Mouse (Mus musculus) naive thymus-derived CD4-positive, alpha-beta T cell, adult 5 months (primary cell): Measurements from ENCODE around the gene Olfr703. TPM values are rescaled to one million over a fixed set of nuclear protein-coding genes. Genes with fewer than 3 reads are reported as not detected.

Experiments
- polyA plus RNA-seq: library from polyadenylated mRNA; unstranded; fragments of 100-300 nt; shearing (Covaris generic); gene quantifications from one replicate; pipeline ENCODE4 v1.2.1, GENCODE M21; 2017

The Olfr703 gene
- not detected for polyA plus RNA-seq

GRCm38 (mm10) chr7:106843060-106843459 lies at the start of gene Olfr703:
Gene Olfr703 (plus strand): TSS chr7:106843360.

GRCm38 (mm10) chr7:106808734-106809133 lies 34.4 kb upstream of the Olfr703 start, which contains the start of gene Olfr700:
Gene Olfr700 (minus strand): TSS chr7:106808834.

GRCm38 (mm10) chr7:106813829-106814228 lies 29.3 kb upstream of the Olfr703 start, which contains the start of gene Olfr701:
Gene Olfr701 (plus strand): TSS chr7:106814129.

GRCm38 (mm10) chr7:106833793-106834192 lies 9.4 kb upstream of the Olfr703 start, which contains the start of gene Olfr702:
Gene Olfr702 (minus strand): TSS chr7:106833893.

GRCm38 (mm10) chr7:106862885-106863284 lies 19.7 kb downstream of the Olfr703 start, which contains the start of gene Olfr704:
Gene Olfr704 (plus strand): TSS chr7:106863185.

GRCm38 (mm10) chr7:106876791-106877190 lies 33.6 kb downstream of the Olfr703 start, which contains the start of gene Olfr705:
Gene Olfr705 (minus strand): TSS chr7:106876891.

GRCm38 (mm10) chr7:106888062-106888461 lies 44.9 kb downstream of the Olfr703 start, which contains the start of gene Olfr706:
Gene Olfr706 (minus strand): TSS chr7:106888162.

Other genes with a start within 250 kb of the Olfr703 start
- not detected for gene Olfr693, start 162.8 kb upstream of the Olfr703 start, polyA plus RNA-seq
- not detected for gene Olfr694, start 151.5 kb upstream of the Olfr703 start, polyA plus RNA-seq
- gene Olfr695, start 127.0 kb upstream of the Olfr703 start, polyA plus RNA-seq: not detected
- gene Olfr697, start 100.9 kb upstream of the Olfr703 start, polyA plus RNA-seq: not detected
- gene Olfr698, start 88.0 kb upstream of the Olfr703 start, polyA plus RNA-seq: not detected
- gene Olfr699, start 50.2 kb upstream of the Olfr703 start, polyA plus RNA-seq: not detected
- not detected for gene Olfr700, start 34.5 kb upstream of the Olfr703 start, polyA plus RNA-seq
- gene Olfr701, start 29.2 kb upstream of the Olfr703 start, polyA plus RNA-seq: not detected
- not detected for gene Olfr702, start 9.5 kb upstream of the Olfr703 start, polyA plus RNA-seq
- gene Olfr704, start 19.8 kb downstream of the Olfr703 start, polyA plus RNA-seq: not detected
- gene Olfr705, start 33.5 kb downstream of the Olfr703 start, polyA plus RNA-seq: not detected
- not detected for gene Olfr706, start 44.8 kb downstream of the Olfr703 start, polyA plus RNA-seq
- gene Olfr707, start 57.9 kb downstream of the Olfr703 start, polyA plus RNA-seq: not detected
- gene Olfr1532-ps1, start 64.6 kb downstream of the Olfr703 start, polyA plus RNA-seq: not detected
- gene Olfr709-ps1, start 88.9 kb downstream of the Olfr703 start, polyA plus RNA-seq: not detected
- not detected for gene Olfr710, start 105.0 kb downstream of the Olfr703 start, polyA plus RNA-seq
- not detected for gene Olfr6, start 120.6 kb downstream of the Olfr703 start, polyA plus RNA-seq
- gene Olfr711, start 132.1 kb downstream of the Olfr703 start, polyA plus RNA-seq: not detected
- not detected for gene Olfr2, start 162.7 kb downstream of the Olfr703 start, polyA plus RNA-seq
- not detected for gene Olfr713, start 187.8 kb downstream of the Olfr703 start, polyA plus RNA-seq
- gene Olfr714, start 227.6 kb downstream of the Olfr703 start, polyA plus RNA-seq: not detected
- gene Olfr17, start 249.9 kb downstream of the Olfr703 start, polyA plus RNA-seq: not detected